Mouse (Mus musculus) CH12.LX (cell line): ENCODE data around the gene Ccdc97. TPM values are rescaled to one million over a fixed set of nuclear protein-coding genes. Genes with fewer than 3 reads are reported as not detected.

ENCODE experiments used
- DNase-seq: peaks from one replicate; pipeline ENCODE4 v3.0.0-alpha.2; 2013; ENCODE audit errors: extremely low read depth
- H3K27ac ChIP-seq: 2 replicates; pipeline ENCODE4 v1.5.1; 2012; ENCODE audit warnings: low read depth, mild to moderate bottlenecking, control low read depth, moderate library complexity; ENCODE audit not compliant: insufficient read depth
- H3K27me3 ChIP-seq: replicated peaks from 2 replicates; pipeline ENCODE3; 2012; ENCODE audit warnings: inconsistent platforms
- H3K36me3 ChIP-seq, 2 experiments: replicated peaks in 1 of 2; 2 replicates each; pipeline versions ENCODE3 to v1.6.1; 2012; ENCODE audit warnings: inconsistent platforms in 1 of 2, low read length in 1 of 2, mild to moderate bottlenecking in 1 of 2, mixed read lengths in 1 of 2, moderate library complexity in 1 of 2; ENCODE audit not compliant: control insufficient read depth in 1 of 2, insufficient read depth in 1 of 2
- H3K4me1 ChIP-seq, 2 experiments: 2 replicates each; pipeline ENCODE4 v1.6.1; 2012; ENCODE audit warnings: inconsistent platforms in 1 of 2, moderate library complexity in 1 of 2; ENCODE audit not compliant: insufficient read depth in 2 of 2, control insufficient read depth in 1 of 2
- H3K4me2 ChIP-seq: 2 replicates; pipeline ENCODE4 v1.6.1; 2012; ENCODE audit warnings: low read depth, mild to moderate bottlenecking, control low read depth; ENCODE audit not compliant: poor library complexity, insufficient read depth, severe bottlenecking
- H3K4me3 ChIP-seq, 3 experiments: fragments of 150-350 bp in 1 of 3; sonication (generic) in 1 of 3; replicated peaks in 1 of 3; 2 replicates each; pipeline versions ENCODE3 to v1.5.1; 2011 to 2012; ENCODE audit warnings: low read depth in 2 of 3, low read length in 2 of 3, mild to moderate bottlenecking in 2 of 3, moderate library complexity in 2 of 3, control low read depth in 1 of 3, improper control_type of control experiment in 1 of 3, inconsistent platforms in 1 of 3, mixed read lengths in 1 of 3; ENCODE audit not compliant: poor library complexity in 1 of 3
- H3K79me2 ChIP-seq: replicated peaks from 2 replicates; pipeline ENCODE4 v1.6.1; 2012; ENCODE audit warnings: mild to moderate bottlenecking, moderate library complexity; ENCODE audit not compliant: control insufficient read depth, poor library complexity, insufficient read depth, severe bottlenecking; ENCODE audit errors: extremely low read depth
- H3K9ac ChIP-seq: 2 replicates; pipeline ENCODE4 v1.6.1; 2012; ENCODE audit warnings: low read depth, mild to moderate bottlenecking, control low read depth, moderate library complexity; ENCODE audit not compliant: insufficient read depth
- H3K9me3 ChIP-seq: replicated peaks from 2 replicates; pipeline ENCODE3; 2012; ENCODE audit warnings: low read length, inconsistent platforms, mixed read lengths
- BHLHE40 ChIP-seq: IDR thresholded peaks from 2 replicates; pipeline ENCODE4 v1.6.1; 2011; ENCODE audit warnings: mild to moderate bottlenecking, low read depth, low read length, improper control_type of control experiment
- CHD2 ChIP-seq: IDR thresholded peaks from 2 replicates; pipeline ENCODE4 v1.6.1; 2011; ENCODE audit warnings: low read length, improper control_type of control experiment
- E2F4 ChIP-seq: IDR thresholded peaks from 2 replicates; pipeline ENCODE4 v1.6.1; 2011; ENCODE audit warnings: low read depth, low read length, improper control_type of control experiment; ENCODE audit not compliant: insufficient replicate concordance
- EP300 ChIP-seq: IDR thresholded peaks from 2 replicates; pipeline ENCODE4 v1.6.1; 2011; ENCODE audit warnings: low read length, improper control_type of control experiment
- ETS1 ChIP-seq: conservative IDR thresholded peaks from 2 replicates; pipeline ENCODE4 v1.6.1; 2012; ENCODE audit warnings: low read depth, mild to moderate bottlenecking, inconsistent platforms, low read length, improper control_type of control experiment, moderate library complexity
- HCFC1 ChIP-seq: IDR thresholded peaks from 2 replicates; pipeline ENCODE4 v1.6.1; 2012; ENCODE audit warnings: low read depth, mild to moderate bottlenecking, inconsistent platforms, low read length, improper control_type of control experiment
- IRF4 ChIP-seq: IDR thresholded peaks from 2 replicates; pipeline ENCODE4 v1.6.1; 2014; ENCODE audit warnings: low read depth, mild to moderate bottlenecking, inconsistent platforms, low read length, improper control_type of control experiment
- MAFK ChIP-seq: IDR thresholded peaks from 2 replicates; pipeline ENCODE4 v1.6.1; 2011; ENCODE audit warnings: low read length, improper control_type of control experiment; ENCODE audit not compliant: insufficient replicate concordance
- MAX ChIP-seq: IDR thresholded peaks from 2 replicates; pipeline ENCODE4 v1.6.1; 2011; ENCODE audit warnings: low read length, improper control_type of control experiment
- MAZ ChIP-seq: IDR thresholded peaks from 2 replicates; pipeline ENCODE4 v1.6.1; 2012; ENCODE audit warnings: low read depth, mild to moderate bottlenecking, inconsistent platforms, low read length, improper control_type of control experiment, moderate library complexity
- MEF2A ChIP-seq: IDR thresholded peaks from 2 replicates; pipeline ENCODE4 v1.6.1; 2014; ENCODE audit warnings: low read depth, mild to moderate bottlenecking, inconsistent platforms, low read length, improper control_type of control experiment, borderline replicate concordance
- MXI1 ChIP-seq: IDR thresholded peaks from 2 replicates; pipeline ENCODE4 v1.6.1; 2011; ENCODE audit warnings: mild to moderate bottlenecking, low read depth, low read length, improper control_type of control experiment
- MYC ChIP-seq: IDR thresholded peaks from 2 replicates; pipeline ENCODE4 v1.6.1; 2011; ENCODE audit warnings: low read depth, mild to moderate bottlenecking, improper control_type of control experiment, low read length
- NELFE ChIP-seq: IDR thresholded peaks from 2 replicates; pipeline ENCODE4 v1.6.1; 2011; ENCODE audit warnings: low read depth, low read length, improper control_type of control experiment
- NRF1 ChIP-seq: IDR thresholded peaks from 2 replicates; pipeline ENCODE4 v1.6.1; 2014; ENCODE audit warnings: low read depth, mild to moderate bottlenecking, inconsistent platforms, low read length, improper control_type of control experiment, moderate library complexity
- POLR2A ChIP-seq: IDR thresholded peaks from 2 replicates; pipeline ENCODE4 v1.6.1; 2011; ENCODE audit warnings: low read depth, mild to moderate bottlenecking, improper control_type of control experiment, low read length
- RCOR1 ChIP-seq: conservative IDR thresholded peaks from 2 replicates; pipeline ENCODE4 v1.6.1; 2012; ENCODE audit warnings: low read depth, mild to moderate bottlenecking, inconsistent platforms, low read length, improper control_type of control experiment
- SIN3A ChIP-seq: IDR thresholded peaks from 2 replicates; pipeline ENCODE4 v1.6.1; 2012; ENCODE audit warnings: low read length, improper control_type of control experiment, inconsistent platforms
- SMC3 ChIP-seq: IDR thresholded peaks from 2 replicates; pipeline ENCODE4 v1.6.1; 2011; ENCODE audit warnings: low read depth, low read length, improper control_type of control experiment
- TCF12 ChIP-seq: IDR thresholded peaks from 2 replicates; pipeline ENCODE4 v1.6.1; 2014; ENCODE audit warnings: low read depth, mild to moderate bottlenecking, inconsistent platforms, low read length, improper control_type of control experiment
- USF1 ChIP-seq: IDR thresholded peaks from 2 replicates; pipeline ENCODE4 v1.6.1; 2014; ENCODE audit warnings: low read depth, mild to moderate bottlenecking, inconsistent platforms, low read length, improper control_type of control experiment
- ZC3H11A ChIP-seq: IDR thresholded peaks from 2 replicates; pipeline ENCODE4 v1.6.1; 2012; ENCODE audit warnings: low read depth, mild to moderate bottlenecking, inconsistent platforms, low read length, improper control_type of control experiment
- ZMIZ1 ChIP-seq: IDR thresholded peaks from 2 replicates; pipeline ENCODE4 v1.6.1; 2012; ENCODE audit warnings: low read depth, mild to moderate bottlenecking, inconsistent platforms, low read length, improper control_type of control experiment
- ZNF384 ChIP-seq: IDR thresholded peaks from 2 replicates; pipeline ENCODE4 v1.6.1; 2012; ENCODE audit warnings: low read depth, low read length, improper control_type of control experiment, inconsistent platforms
- dilution Hi-C: fragments of 300-500 bp; cut with MboI; formaldehyde crosslinking; loops from 2 replicates; pipeline ENCODE4 v1.14.3; 2020; ENCODE audit warnings: low sequenced_read_pairs; ENCODE audit not compliant: extremely low pct_unique_long_range_greater_than_20kb, extremely low pct_ligation_motif_present
- in situ Hi-C: fragments of 300-500 bp; cut with MboI; formaldehyde crosslinking; loops from 3 replicates; pipeline ENCODE4 v1.14.3; 2019; ENCODE audit warnings: low sequenced_read_pairs, low pct_ligation_motif_present, low pct_unique_long_range_greater_than_20kb, mixed read lengths
- polyA plus RNA-seq: library from polyadenylated mRNA; unstranded; fragments of >175 nt; gene quantifications from 2 replicates; pipeline ENCODE4 v1.2.1, GENCODE M21; 2012; ENCODE audit warnings: low read depth; ENCODE audit not compliant: insufficient read length
- total RNA-seq, 2 experiments: library from RNA; depleted of rRNA; stranded (reverse); fragments of 300-350 nt in 1 of 2; fragments of >200 nt in 1 of 2; gene quantifications; 2 replicates each; pipeline ENCODE4 v1.2.3; 2012 to 2014

The Ccdc97 gene
- total and polyA plus RNA-seq, 3 experiments: 5.7 to 44.8 (median 14.1) TPM

DNA sequence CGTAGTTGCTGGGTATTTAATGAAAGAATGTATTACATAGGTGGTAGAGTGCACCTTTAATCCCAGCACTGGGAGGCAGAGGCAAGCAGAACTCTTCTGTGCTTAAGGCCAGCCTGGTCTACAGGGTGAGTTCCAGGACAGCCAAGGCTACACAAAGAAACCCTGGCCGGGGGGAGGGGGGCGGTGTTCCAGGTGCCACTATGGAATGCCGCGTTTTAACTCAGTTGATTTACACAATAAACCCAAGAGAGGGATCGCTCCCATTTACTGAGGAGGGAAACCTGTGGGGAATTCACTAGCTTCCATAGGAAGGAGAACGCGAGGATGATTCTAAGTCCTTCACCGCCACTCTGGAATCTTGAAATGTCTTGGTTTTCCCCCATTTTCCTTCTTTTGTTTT, 49.3 kb downstream of the Ccdc97 start:
- H3K4me1 ChIP-seq: peaks cover 0 to 3% of the 10 kb centered on the region in 2 experiments; a peak in 1 of 4 replicates
- in situ Hi-C loops: no loop called here
- no peak for TF ChIP-seq MAFK
- TF ChIP-seq RCOR1: no peak
- TF ChIP-seq E2F4: no peak
- no peak for TF ChIP-seq CHD2
- TF ChIP-seq TCF12: no peak
- TF ChIP-seq SIN3A: no peak
- no peak for TF ChIP-seq HCFC1
- TF ChIP-seq NELFE: no peak
- no peak overlapping the region for H3K4me3 ChIP-seq
- H3K9ac ChIP-seq: no peak overlapping the region
- peaks cover 3% of the 10 kb centered on the region for H3K9me3 ChIP-seq
- peaks cover 48 to 74% of the 10 kb centered on the region in 2 experiments for H3K36me3 ChIP-seq
- dilution Hi-C loops: no loop called here
- DNase-seq: no peak
- H3K27ac ChIP-seq: no peak overlapping the region
- no peaks in the 10 kb centered on the region for H3K27me3 ChIP-seq
- no peak overlapping the region for H3K4me2 ChIP-seq
- no peaks in the 10 kb centered on the region for H3K79me2 ChIP-seq

- in situ Hi-C loops: no loop called here
- H3K4me3 ChIP-seq: no peak overlapping the region
- TF ChIP-seq BHLHE40 (no peak), MEF2A (no peak), IRF4 (no peak), ZC3H11A (no peak), CHD2 (no peak), POLR2A (no peak), EP300 (no peak), MAX (no peak), NRF1 (no peak), SMC3 (no peak), MXI1 (no peak), MAZ (no peak), MYC (no peak), RCOR1 (no peak), NELFE (no peak), SIN3A (no peak), USF1 (no peak), ETS1 (no peak), ZMIZ1 (no peak), ZNF384 (no peak)
- TF ChIP-seq, all 38 proteins: peak for 0
- DNase-seq: no peak
- no peaks in the 10 kb centered on the region for H3K79me2 ChIP-seq
- H3K27ac ChIP-seq: no peak overlapping the region
- H3K4me1 ChIP-seq: peaks cover 0 to 3% of the 10 kb centered on the region in 2 experiments; a peak in 1 of 4 replicates
- no peak overlapping the region for H3K9ac ChIP-seq
- H3K9me3 ChIP-seq: peaks cover 3% of the 10 kb centered on the region
- H3K36me3 ChIP-seq: peaks cover 53 to 79% of the 10 kb centered on the region in 2 experiments
- H3K4me2 ChIP-seq: no peak overlapping the region
- no peaks in the 10 kb centered on the region for H3K27me3 ChIP-seq
- dilution Hi-C loops: no loop called here
Measured at GRCm38 (mm10) chr7:25669158-25669557, 49.7 kb downstream of the Ccdc97 start.
